Mouse (Mus musculus): ENCODE data around the gene Ccdc175.

GRCm38 (mm10) chr12:72232826-72233790, 48.3 kb upstream of the Ccdc175 start:
- no peak for TF ChIP-seq GATA2 (IDR thresholded peaks at IDR 0.05; ENCODE audit: borderline replicate concordance, low read depth, low read length)
- no peak for TF ChIP-seq CTCF (IDR thresholded peaks at IDR 0.05; ENCODE audit: low read depth, low read length)

Measured in G1E (cell line).